Mouse (Mus musculus): ENCODE measurements around the gene Mapt.

The Mapt gene

DNA sequence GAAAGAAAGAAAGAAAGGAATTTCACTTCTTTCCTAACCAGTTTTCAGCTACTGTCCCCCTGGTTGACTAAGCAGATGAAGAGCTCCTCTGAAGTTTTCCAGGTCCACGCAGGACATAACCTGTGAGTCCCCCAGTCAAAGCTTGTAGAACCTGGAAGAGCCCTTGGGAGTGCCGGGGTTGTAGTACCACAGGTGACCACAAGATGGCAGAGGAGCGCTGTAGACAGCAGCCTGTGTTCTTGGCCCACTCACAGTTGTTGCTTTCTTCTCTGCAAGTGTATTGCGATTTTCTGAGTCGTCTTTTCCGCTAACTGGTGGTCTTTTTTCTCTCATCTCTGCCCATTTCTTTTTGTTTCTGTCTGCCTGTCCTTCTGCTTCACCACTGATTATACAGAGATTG lies 84.5 kb downstream of the Mapt start:
- 2% methylated on average over 6 of the region's 6 CpGs for WGBS

GRCm38 (mm10) chr11:104316685-104317400 lies 85.7 kb downstream of the Mapt start:
- 56% methylated on average over 16 of the region's 16 CpGs for WGBS

DNA sequence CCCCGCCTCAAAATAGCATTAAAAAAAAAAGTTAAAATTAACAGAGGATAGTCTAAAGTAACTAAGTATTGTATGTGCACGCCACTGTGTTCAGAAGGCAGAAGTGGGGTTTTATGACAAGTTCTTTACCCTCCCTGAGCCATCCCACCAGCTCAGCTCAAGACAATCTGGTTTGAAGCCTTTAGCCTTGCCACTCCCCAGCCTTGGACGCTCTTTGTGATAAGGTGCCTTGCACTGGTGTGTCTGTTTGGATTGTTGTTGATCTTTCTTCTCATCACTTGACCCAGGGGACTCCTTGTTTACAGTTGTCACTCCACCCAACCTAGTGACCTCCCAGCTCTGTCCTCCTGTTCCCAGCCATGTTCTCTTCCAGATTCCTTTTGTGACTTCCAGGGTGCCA lies 86.4 kb downstream of the Mapt start:
- 86% methylated on average over 3 of the region's 3 CpGs for WGBS

- 15% methylated on average over 24 of the region's 24 CpGs for WGBS
Measured at GRCm38 (mm10) chr11:104318940-104319781, 88.0 kb downstream of the Mapt start.

- WGBS = 67% methylated on average over 5 of the region's 5 CpGs
Measured at GRCm38 (mm10) chr11:104320511-104320910, 89.3 kb downstream of the Mapt start.

DNA sequence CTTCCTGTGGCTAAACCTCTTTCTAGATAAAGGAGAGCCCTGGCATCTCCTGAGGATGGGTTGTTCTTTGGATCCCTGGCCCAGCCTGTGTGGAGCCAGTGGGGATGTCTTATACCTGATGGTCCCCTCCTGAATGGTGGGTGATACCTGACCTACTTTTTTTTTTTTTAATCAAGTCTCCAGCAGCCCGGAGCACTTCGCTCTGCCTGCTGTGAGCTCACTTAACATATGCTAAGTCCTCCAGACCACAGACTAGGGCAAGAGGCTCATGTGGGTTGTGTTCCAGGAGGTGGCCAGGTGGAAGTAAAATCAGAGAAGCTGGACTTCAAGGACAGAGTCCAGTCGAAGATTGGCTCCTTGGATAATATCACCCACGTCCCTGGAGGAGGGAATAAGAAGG lies 91.0 kb downstream of the Mapt start:
- 30% methylated on average over 4 of the region's 4 CpGs for WGBS

GRCm38 (mm10) chr11:104327462-104327861 lies 96.3 kb downstream of the Mapt start:
- 97% methylated on average over 1 of the region's 1 CpGs for WGBS

GRCm38 (mm10) chr11:104327946-104328345 lies 96.8 kb downstream of the Mapt start:
- WGBS = 82% methylated on average over 6 of the region's 6 CpGs

GRCm38 (mm10) chr11:104329185-104329926 lies 98.2 kb downstream of the Mapt start:
- 89% methylated on average over 11 of the region's 11 CpGs for WGBS

DNA sequence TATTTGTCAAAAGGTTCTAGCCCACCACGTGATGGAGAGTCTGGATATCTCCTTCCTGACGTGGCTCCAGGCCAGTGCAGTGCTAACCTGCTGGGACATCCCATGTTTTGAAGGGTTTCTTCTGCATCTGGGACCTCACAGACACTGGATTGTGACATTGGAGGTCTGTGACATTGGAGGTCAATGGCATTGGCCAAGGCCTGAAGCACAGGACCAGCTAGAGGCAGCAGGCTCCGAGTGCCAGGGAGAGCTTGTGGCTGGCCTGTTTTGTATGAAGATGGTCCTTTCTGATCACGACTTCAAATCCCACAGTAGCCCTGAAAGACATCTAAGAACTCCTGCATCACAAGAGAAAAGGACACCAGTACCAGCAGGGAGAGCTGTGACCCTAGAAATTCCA lies 99.0 kb downstream of the Mapt start:
- WGBS = 64% methylated on average over 4 of the region's 4 CpGs

GRCm38 (mm10) chr11:104331208-104331607 lies 100.0 kb downstream of the Mapt start:
- 67% methylated on average over 3 of the region's 3 CpGs for WGBS

- 25% methylated on average over 5 of the region's 5 CpGs for WGBS
Measured at GRCm38 (mm10) chr11:104332105-104332504, 100.9 kb downstream of the Mapt start.

DNA sequence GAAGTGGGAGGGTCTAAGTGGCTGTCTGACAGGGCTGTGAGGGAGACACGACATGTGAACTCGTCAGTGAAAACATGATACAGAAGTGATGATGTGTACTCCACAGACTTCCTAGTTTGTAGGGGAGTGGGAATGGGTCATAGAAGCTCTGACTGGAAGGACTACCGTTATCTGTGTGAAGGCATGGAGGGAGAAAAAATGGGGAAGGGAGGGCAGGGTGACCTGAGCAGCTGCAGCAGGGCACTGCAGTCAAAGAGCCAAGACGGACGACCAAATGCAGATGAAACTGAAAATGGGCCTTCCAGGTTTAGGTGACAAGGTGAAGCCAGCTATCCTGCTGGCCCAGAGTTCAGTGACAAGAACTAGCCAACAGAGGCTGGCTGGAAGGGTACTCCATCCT lies 102.9 kb downstream of the Mapt start:
- WGBS = 46% methylated on average over 5 of the region's 5 CpGs

DNA sequence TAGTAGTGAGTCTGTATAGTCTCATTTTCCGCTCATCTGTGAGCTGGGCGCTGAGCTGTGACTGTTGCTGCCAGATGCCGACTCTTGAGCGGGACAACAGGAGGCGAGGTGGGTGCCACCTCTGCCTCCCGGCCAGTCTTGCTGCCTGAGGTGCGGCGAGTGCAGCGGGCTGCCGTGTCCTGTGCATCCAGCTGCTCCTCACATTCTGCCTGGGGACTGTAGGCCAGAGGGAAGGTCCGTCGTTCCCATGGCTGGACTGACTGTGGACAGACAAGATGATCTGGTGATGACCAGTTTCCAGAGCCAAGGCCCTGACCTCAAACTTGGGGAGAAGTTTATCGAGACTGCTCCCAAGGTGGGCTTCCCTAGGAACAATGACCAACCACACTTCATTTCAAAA lies 103.8 kb downstream of the Mapt start:
- WGBS = 67% methylated on average over 13 of the region's 13 CpGs

- WGBS = 37% methylated on average over 3 of the region's 3 CpGs
Measured at GRCm38 (mm10) chr11:104346931-104347330, 115.7 kb downstream of the Mapt start.

GRCm38 (mm10) chr11:104361790-104362189 lies 130.6 kb downstream of the Mapt start:
- 40% methylated on average over 2 of the region's 2 CpGs for WGBS

- 84% methylated on average over 1 of the region's 1 CpGs for WGBS
Measured at GRCm38 (mm10) chr11:104362704-104363103, 131.5 kb downstream of the Mapt start.

- 97% methylated on average over 2 of the region's 2 CpGs for WGBS
Measured at GRCm38 (mm10) chr11:104363823-104364600, 132.8 kb downstream of the Mapt start.

- 67% methylated on average over 5 of the region's 5 CpGs for WGBS
Measured at GRCm38 (mm10) chr11:104367486-104368190, 136.4 kb downstream of the Mapt start.

- 82% methylated on average over 3 of the region's 3 CpGs for WGBS
Measured at GRCm38 (mm10) chr11:104376291-104376690, 145.1 kb downstream of the Mapt start.

DNA sequence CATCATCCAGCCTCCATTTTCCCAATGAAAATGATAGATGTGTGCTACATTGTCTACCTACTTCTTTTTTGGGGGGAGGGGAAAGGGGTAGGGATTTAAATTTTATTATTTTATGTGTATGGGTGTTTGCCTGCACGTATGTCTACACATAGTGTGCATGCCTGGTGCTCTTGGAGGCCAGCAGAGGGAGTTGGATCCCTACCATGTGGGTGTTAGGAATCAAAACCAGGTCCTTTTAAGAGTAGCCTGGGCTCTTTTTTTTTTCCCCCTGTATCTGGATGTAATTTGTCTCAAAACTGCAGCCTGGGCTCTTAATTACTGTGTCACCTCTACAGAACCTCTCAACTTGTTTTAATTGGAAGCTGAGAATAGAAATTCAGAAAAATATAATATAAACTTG lies 148.4 kb downstream of the Mapt start:
- WGBS = 73% methylated on average over 1 of the region's 1 CpGs

All from cerebral cortex, adult 2 months (tissue).